Mouse (Mus musculus): ENCODE data around the gene Sparcl1. TPM values are rescaled to one million over a fixed set of nuclear protein-coding genes. Genes with fewer than 3 reads are reported as not detected.

Sparcl1 gene
- polyA plus RNA-seq, 2 experiments, result 63.9 to 68.4 TPM

DNA sequence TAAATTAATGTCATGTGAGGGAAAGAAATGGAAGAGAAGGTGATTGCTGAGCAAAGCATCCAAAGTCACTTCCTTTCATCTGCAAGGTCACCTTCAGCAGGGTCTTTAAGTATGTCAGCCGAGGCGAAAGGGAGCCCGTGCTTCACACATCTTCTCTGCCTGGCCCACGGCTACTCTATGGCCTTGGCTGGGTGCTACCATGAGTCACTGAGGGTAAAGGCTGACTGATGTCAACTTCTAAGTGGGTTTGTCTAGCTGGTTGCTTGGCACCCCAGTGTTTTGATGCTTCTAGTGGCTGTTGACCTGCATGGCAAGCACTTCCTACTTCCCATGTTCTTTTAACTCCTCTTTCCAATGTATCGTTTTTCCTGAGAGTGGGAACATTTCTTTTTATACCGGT, 36.7 kb upstream of the Sparcl1 start:
- no peaks in the 10 kb centered on the region for H3K27me3 ChIP-seq (ENCODE audit: control insufficient read depth, insufficient read depth, low read length)
- DNase-seq (ENCODE audit: low spot score), result no peak
- no peak overlapping the region for H3K27ac ChIP-seq (replicated peaks; ENCODE audit: low read depth, low read length)

DNA sequence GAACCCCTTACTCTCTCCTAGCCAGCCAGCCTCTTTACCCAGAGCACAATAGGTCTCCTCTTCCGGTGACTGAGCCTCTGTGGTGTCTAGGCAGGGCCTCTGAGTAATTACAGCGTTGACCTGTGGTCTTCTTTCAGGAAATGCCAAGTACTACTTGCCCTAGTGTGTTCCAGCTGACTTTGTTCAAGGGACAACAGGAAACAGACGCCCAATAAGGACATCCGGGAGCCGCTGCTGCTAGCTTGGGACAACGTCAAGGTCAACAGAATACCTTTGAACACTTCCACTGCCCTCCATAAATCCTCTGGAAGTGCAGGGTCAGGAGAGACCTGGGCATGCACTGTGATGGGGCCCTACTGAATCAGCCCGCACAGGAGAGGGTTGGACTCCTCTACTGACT, 35.8 kb upstream of the Sparcl1 start:
- WGBS, result 44% methylated on average over 7 of the region's 7 CpGs
- Histone ChIP-seq H3K27ac (replicated peaks; ENCODE audit: low read depth, low read length) (no peak overlapping the region), H3K9me3 (ENCODE audit: control insufficient read depth, low read length) (no peaks in the 10 kb centered on the region), H3K9ac (ENCODE audit: low read depth, low read length, severe bottlenecking) (no peak overlapping the region), H3K4me1 (ENCODE audit: control insufficient read depth, insufficient read depth, low read length) (no peaks in the 10 kb centered on the region), H3K4me3 (replicated peaks; ENCODE audit: low read length) (no peak overlapping the region), H3K27me3 (ENCODE audit: control insufficient read depth, insufficient read depth, low read length) (no peaks in the 10 kb centered on the region), H3K4me2 (replicated peaks; ENCODE audit: low read depth, low read length, severe bottlenecking) (no peak overlapping the region), H3K36me3 (ENCODE audit: control insufficient read depth, insufficient read depth, low read length) (no peaks in the 10 kb centered on the region)
- peak; percentile 11 for DNase-seq (ENCODE audit: low spot score)
- no peak for ATAC-seq (ENCODE audit: low FRiP score, low read depth)
- no peak for TF ChIP-seq POLR2A (IDR thresholded peaks at IDR 0.05; ENCODE audit: borderline replicate concordance, extremely low read depth, insufficient read depth, insufficient read length)

More for the DNA sequence above, 36.7 kb upstream of the Sparcl1 start:
- Histone ChIP-seq H3K4me1 (ENCODE audit: control insufficient read depth, insufficient read depth, low read length) (no peaks in the 10 kb centered on the region), H3K4me3 (replicated peaks; ENCODE audit: low read length) (no peak overlapping the region), H3K9me3 (ENCODE audit: control insufficient read depth, low read length) (no peaks in the 10 kb centered on the region), H3K36me3 (ENCODE audit: control insufficient read depth, insufficient read depth, low read length) (no peaks in the 10 kb centered on the region), H3K9ac (ENCODE audit: low read depth, low read length, severe bottlenecking) (no peak overlapping the region), H3K4me2 (replicated peaks; ENCODE audit: low read depth, low read length, severe bottlenecking) (no peak overlapping the region)
- 93% methylated on average over 6 of the region's 6 CpGs for WGBS
- ATAC-seq (ENCODE audit: low FRiP score, low read depth), result no peak
- TF ChIP-seq POLR2A (IDR thresholded peaks at IDR 0.05; ENCODE audit: borderline replicate concordance, extremely low read depth, insufficient read depth, insufficient read length), result no peak

DNA sequence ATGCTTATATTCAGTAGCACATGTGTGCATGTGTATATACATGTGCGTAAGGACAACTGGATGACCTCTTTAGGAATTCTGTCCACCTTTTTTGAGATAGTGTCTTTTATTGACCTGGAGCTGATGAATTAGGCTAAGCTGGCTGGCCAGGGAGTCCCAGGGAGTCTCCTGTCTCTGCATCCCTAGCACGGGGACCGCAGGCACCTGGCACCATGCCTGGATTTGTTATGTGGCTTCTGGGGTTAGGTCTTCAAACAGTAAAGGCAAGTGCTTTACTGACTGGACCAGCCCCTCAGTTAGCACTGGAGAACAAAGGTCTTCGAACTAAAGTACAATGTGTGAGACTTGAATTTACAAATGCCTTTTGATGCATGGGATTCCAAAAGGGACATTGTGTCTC, 30.5 kb upstream of the Sparcl1 start:
- no peaks in the 10 kb centered on the region for H3K4me1 ChIP-seq (ENCODE audit: control insufficient read depth, insufficient read depth, low read length)
- no peak overlapping the region for H3K4me3 ChIP-seq (replicated peaks; ENCODE audit: low read length)
- no peak overlapping the region for H3K4me2 ChIP-seq (replicated peaks; ENCODE audit: low read depth, low read length, severe bottlenecking)
- WGBS, result 75% methylated on average over 4 of the region's 4 CpGs
- H3K36me3 ChIP-seq (ENCODE audit: control insufficient read depth, insufficient read depth, low read length), result no peaks in the 10 kb centered on the region
- no peak for ATAC-seq (ENCODE audit: low FRiP score, low read depth)
- H3K9ac ChIP-seq (ENCODE audit: low read depth, low read length, severe bottlenecking), result no peak overlapping the region
- H3K27me3 ChIP-seq (ENCODE audit: control insufficient read depth, insufficient read depth, low read length), result no peaks in the 10 kb centered on the region
- DNase-seq (ENCODE audit: low spot score), result no peak
- H3K27ac ChIP-seq (replicated peaks; ENCODE audit: low read depth, low read length), result no peak overlapping the region
- H3K9me3 ChIP-seq (ENCODE audit: control insufficient read depth, low read length), result no peaks in the 10 kb centered on the region
- TF ChIP-seq POLR2A (IDR thresholded peaks at IDR 0.05; ENCODE audit: borderline replicate concordance, extremely low read depth, insufficient read depth, insufficient read length), result no peak

DNA sequence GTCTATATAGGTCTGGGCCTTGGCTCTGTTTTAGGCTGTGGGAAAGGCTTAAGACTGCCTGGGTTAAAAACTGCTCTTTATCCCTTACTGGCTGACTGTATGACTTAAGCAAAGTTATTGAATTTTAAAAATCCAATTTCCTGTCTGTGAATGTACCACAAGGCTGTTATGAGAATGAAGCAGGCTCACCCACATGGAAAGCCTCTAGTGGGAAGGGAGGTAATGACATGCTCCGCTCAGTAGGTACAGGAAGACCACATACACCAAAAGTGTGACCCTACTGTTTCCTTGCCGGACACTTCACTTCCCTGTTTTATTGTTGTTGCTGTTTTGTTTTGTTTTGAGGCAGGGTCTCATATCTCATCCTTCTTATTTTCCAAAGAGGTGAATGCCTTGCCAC, 27.5 kb upstream of the Sparcl1 start:
- 54% methylated on average over 2 of the region's 2 CpGs for WGBS
- DNase-seq (ENCODE audit: low spot score), result peak; percentile 16
- no peak for TF ChIP-seq POLR2A (IDR thresholded peaks at IDR 0.05; ENCODE audit: borderline replicate concordance, extremely low read depth, insufficient read depth, insufficient read length)

DNA sequence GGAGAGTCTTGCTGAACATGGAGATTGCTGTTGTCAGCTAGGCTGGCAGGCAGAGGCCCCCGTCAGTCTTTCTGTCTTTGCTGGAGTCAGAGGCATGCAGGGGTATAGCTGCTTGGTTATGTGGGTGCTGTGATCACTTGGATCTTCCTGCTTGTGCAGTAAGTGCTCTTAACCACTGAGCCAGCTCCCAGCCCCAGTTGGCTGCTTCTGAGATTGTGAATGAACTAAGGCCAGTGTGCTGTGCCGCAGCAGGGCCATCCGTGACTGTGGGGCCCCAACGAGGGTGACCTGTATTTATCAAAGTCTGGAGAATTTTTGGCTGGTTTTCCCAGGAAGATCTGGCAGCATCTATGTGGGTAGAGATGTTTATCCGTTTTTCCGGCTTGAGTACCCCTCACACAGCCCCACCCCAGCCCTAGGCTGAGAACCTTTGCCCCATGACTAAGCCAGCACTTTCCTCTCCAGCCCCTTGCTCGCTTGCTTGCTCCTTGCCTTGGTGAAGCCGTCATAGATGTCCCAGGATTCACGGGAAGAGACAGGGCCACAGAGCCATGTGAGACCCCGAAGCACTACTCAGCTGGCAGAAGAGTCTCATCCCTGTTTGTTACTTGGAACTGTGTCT, 24.5 kb upstream of the Sparcl1 start:
- TF ChIP-seq POLR2A (IDR thresholded peaks at IDR 0.05; ENCODE audit: borderline replicate concordance, extremely low read depth, insufficient read depth, insufficient read length), result no peak
- H3K27ac ChIP-seq (replicated peaks; ENCODE audit: low read depth, low read length), result no peak overlapping the region
- ATAC-seq (ENCODE audit: low FRiP score, low read depth) (no peak), DNase-seq (ENCODE audit: low spot score) (no peak)
- H3K4me1 ChIP-seq (ENCODE audit: control insufficient read depth, insufficient read depth, low read length), result no peaks in the 10 kb centered on the region
- no peak overlapping the region for H3K9ac ChIP-seq (ENCODE audit: low read depth, low read length, severe bottlenecking)
- no peak overlapping the region for H3K4me2 ChIP-seq (replicated peaks; ENCODE audit: low read depth, low read length, severe bottlenecking)
- no peaks in the 10 kb centered on the region for H3K9me3 ChIP-seq (ENCODE audit: control insufficient read depth, low read length)
- H3K4me3 ChIP-seq (replicated peaks; ENCODE audit: low read length), result no peak overlapping the region
- H3K27me3 ChIP-seq (ENCODE audit: control insufficient read depth, insufficient read depth, low read length), result no peaks in the 10 kb centered on the region
- 75% methylated on average over 10 of the region's 10 CpGs for WGBS
- H3K36me3 ChIP-seq (ENCODE audit: control insufficient read depth, insufficient read depth, low read length), result no peaks in the 10 kb centered on the region

More for the DNA sequence above, 27.5 kb upstream of the Sparcl1 start:
- no peaks in the 10 kb centered on the region for H3K9me3 ChIP-seq (ENCODE audit: control insufficient read depth, low read length)
- H3K4me1 ChIP-seq (ENCODE audit: control insufficient read depth, insufficient read depth, low read length), result no peaks in the 10 kb centered on the region
- H3K4me2 ChIP-seq (replicated peaks; ENCODE audit: low read depth, low read length, severe bottlenecking), result no peak overlapping the region
- H3K9ac ChIP-seq (ENCODE audit: low read depth, low read length, severe bottlenecking), result no peak overlapping the region
- no peaks in the 10 kb centered on the region for H3K36me3 ChIP-seq (ENCODE audit: control insufficient read depth, insufficient read depth, low read length)
- no peak overlapping the region for H3K27ac ChIP-seq (replicated peaks; ENCODE audit: low read depth, low read length)
- no peaks in the 10 kb centered on the region for H3K27me3 ChIP-seq (ENCODE audit: control insufficient read depth, insufficient read depth, low read length)
- no peak for ATAC-seq (ENCODE audit: low FRiP score, low read depth)
- H3K4me3 ChIP-seq (replicated peaks; ENCODE audit: low read length), result no peak overlapping the region

All from limb, embryonic 14.5 days (tissue).